Comparison of ENCODE assay signal across 8 mouse cellular contexts in genomic region chr8:13740323-13740770, GRCm38 (mm10). TPM values are rescaled to one million over a fixed set of nuclear protein-coding genes. Genes with fewer than 3 reads are reported as not detected.
DNase-seq lines count a peak whose midpoint lies in the region; ATAC-seq and TF ChIP-seq lines count a peak whose summit lies in the region.

No protein-coding gene starts in this region.

- no peak overlapping the region for H3K4me3 ChIP-seq in limb, embryonic 12.5 days (replicated peaks)
- no peak overlapping the region for H3K4me3 ChIP-seq in limb, embryonic 10.5 days
- H3K4me3 ChIP-seq in heart, embryonic 15.5 days: no peak overlapping the region
- no peak overlapping the region for H3K4me3 ChIP-seq in forebrain, postnatal 0 days (ENCODE audit: low read depth, low read length)

- H3K27ac ChIP-seq in limb, embryonic 12.5 days: 0 out of 2 replicates have a peak overlapping the region, but pooled peaks have one; percentile 50
- H3K27ac ChIP-seq in limb, embryonic 10.5 days: no peak overlapping the region
- H3K27ac ChIP-seq in heart, embryonic 15.5 days: peak overlapping the region; percentile 82
- H3K27ac ChIP-seq in forebrain, postnatal 0 days (ENCODE audit: low read depth, low read length): no peak overlapping the region

- no peaks in the 10 kb centered on the region for H3K27me3 ChIP-seq in limb, embryonic 12.5 days
- no peaks in the 10 kb centered on the region for H3K27me3 ChIP-seq in limb, embryonic 10.5 days (ENCODE audit: low read depth, poor library complexity, severe bottlenecking)
- no peaks in the 10 kb centered on the region for H3K27me3 ChIP-seq in heart, embryonic 15.5 days
- no peaks in the 10 kb centered on the region for H3K27me3 ChIP-seq in forebrain, postnatal 0 days (ENCODE audit: insufficient read depth, low read length)

- no peak for TF ChIP-seq CTCF in forebrain, postnatal 0 days (IDR thresholded peaks at IDR 0.05; ENCODE audit: low read depth)

- H3K9ac ChIP-seq in limb, embryonic 12.5 days (replicated peaks): no peak overlapping the region
- no peak overlapping the region for H3K9ac ChIP-seq in heart, embryonic 15.5 days
- no peak overlapping the region for H3K9ac ChIP-seq in forebrain, postnatal 0 days

- intact Hi-C loops in left cerebral cortex, postnatal 10 days (cut with DNase I): no loop called here

- WGBS in limb, embryonic 12.5 days: 44% methylated on average over 6 of the region's 6 CpGs
- WGBS in limb, embryonic 10.5 days: 61% methylated on average over 6 of the region's 6 CpGs
- WGBS in heart, embryonic 15.5 days: 23% methylated on average over 6 of the region's 6 CpGs
- WGBS in forebrain, postnatal 0 days: 45% methylated on average over 6 of the region's 6 CpGs

- ATAC-seq in limb, embryonic 12.5 days (ENCODE audit: insufficient number of reproducible peaks, insufficient read depth, low FRiP score, low TSS enrichment, low read depth): no peak
- peak; percentile 88 for ATAC-seq in common myeloid progenitor, adult 5-6 weeks (replicated peaks; ENCODE audit: low read depth, poor library complexity, severe bottlenecking)
- peak; percentile 81 for ATAC-seq in heart, embryonic 15.5 days (replicated peaks; ENCODE audit: insufficient number of reproducible peaks, insufficient read depth, low FRiP score, low read depth)
- ATAC-seq in megakaryocyte-erythroid progenitor cell, adult 5-6 weeks (replicated peaks; ENCODE audit: low FRiP score, low TSS enrichment, poor library complexity, severe bottlenecking): peak; percentile 65
- ATAC-seq in forebrain, postnatal 0 days: no peak

- no peak for DNase-seq in limb, embryonic 10.5 days (ENCODE audit: low spot score)
- DNase-seq in left cerebral cortex, postnatal 10 days (ENCODE audit: extremely low spot score in 1 of 2, low spot score in 2 of 2): peak; percentile 7 to 52
- DNase-seq in forebrain, postnatal 0 days: no peak
- no peak for DNase-seq in Muller cell, postnatal 12 days (ENCODE audit: inconsistent ontology term)

- no peaks in the 10 kb centered on the region for H3K36me3 ChIP-seq in limb, embryonic 12.5 days
- no peaks in the 10 kb centered on the region for H3K36me3 ChIP-seq in limb, embryonic 10.5 days
- H3K36me3 ChIP-seq in heart, embryonic 15.5 days: no peaks in the 10 kb centered on the region
- H3K36me3 ChIP-seq in forebrain, postnatal 0 days (ENCODE audit: insufficient read depth): no peaks in the 10 kb centered on the region

- H3K9me3 ChIP-seq in limb, embryonic 12.5 days: no peaks in the 10 kb centered on the region
- H3K9me3 ChIP-seq in limb, embryonic 10.5 days (replicated peaks): no peaks in the 10 kb centered on the region
- no peaks in the 10 kb centered on the region for H3K9me3 ChIP-seq in heart, embryonic 15.5 days (replicated peaks)
- no peaks in the 10 kb centered on the region for H3K9me3 ChIP-seq in forebrain, postnatal 0 days (ENCODE audit: low read length)

- H3K4me2 ChIP-seq in limb, embryonic 12.5 days: no peak overlapping the region
- peak overlapping the region; percentile 36 for H3K4me2 ChIP-seq in heart, embryonic 15.5 days
- H3K4me2 ChIP-seq in forebrain, postnatal 0 days (ENCODE audit: low read depth): no peak overlapping the region

- no peaks in the 10 kb centered on the region for H3K4me1 ChIP-seq in limb, embryonic 12.5 days (replicated peaks)
- H3K4me1 ChIP-seq in limb, embryonic 10.5 days: peaks cover 6% of the 10 kb centered on the region
- 0 out of 2 replicates have a peak, but pooled peaks cover 3% of the 10 kb centered on the region for H3K4me1 ChIP-seq in heart, embryonic 15.5 days (replicated peaks)
- H3K4me1 ChIP-seq in forebrain, postnatal 0 days (ENCODE audit: insufficient read depth): no peaks in the 10 kb centered on the region

RNA-seq across cellular contexts. Expression of gene Cdc16, which starts 17.1 kb away (rescaled TPM):
- polyA plus RNA-seq in limb, embryonic 12.5 days (2016; fragmentation: Nextera tagmentation; extraction: Ambion mirVana): 238 and 243 TPM in 2 replicates
- 210 and 233 TPM in 2 replicates for polyA plus RNA-seq in limb, embryonic 10.5 days (2016; fragmentation: Nextera tagmentation; extraction: Ambion mirVana)
- 54.1 and 60.0 TPM in 2 replicates for total RNA-seq in common myeloid progenitor, adult 5-6 weeks (2017)
- polyA plus RNA-seq in heart, embryonic 15.5 days (2015; fragmentation: Nextera tagmentation; extraction: Ambion mirVana): 93.4 and 111 TPM in 2 replicates
- 10 to 100 TPM; 60.7 to 67.1 TPM for total RNA-seq in left cerebral cortex, postnatal 10 days (2021)
- 48.8 and 72.3 TPM in 2 replicates for total RNA-seq in megakaryocyte-erythroid progenitor cell, adult 5-6 weeks (2014; fragmentation: Nextera tagmentation)
- total RNA-seq in megakaryocyte-erythroid progenitor cell, adult 5-6 weeks (2017): 52.0 and 55.6 TPM in 2 replicates
- total RNA-seq in forebrain, postnatal 0 days (2014; rRNA removed): 130 and 136 TPM in 2 replicates
- polyA plus RNA-seq in forebrain, postnatal 0 days (2015; fragmentation: Nextera tagmentation; extraction: Ambion mirVana): 108 and 118 TPM in 2 replicates

RNA-seq across cellular contexts. Expression of gene Cfap97d2, which starts 34.7 kb away (rescaled TPM):
- polyA plus RNA-seq in limb, embryonic 12.5 days (2016; fragmentation: Nextera tagmentation; extraction: Ambion mirVana): 0.06 and 0.14 TPM in 2 replicates
- not detected in 2 replicates for polyA plus RNA-seq in limb, embryonic 10.5 days (2016; fragmentation: Nextera tagmentation; extraction: Ambion mirVana)
- not detected in 2 replicates for total RNA-seq in common myeloid progenitor, adult 5-6 weeks (2017)
- not detected in 2 replicates for polyA plus RNA-seq in heart, embryonic 15.5 days (2015; fragmentation: Nextera tagmentation; extraction: Ambion mirVana)
- 1 to 10 TPM in 1 of 2 experiments, under 1 TPM in 1; 0.75 to 1.5 TPM for total RNA-seq in left cerebral cortex, postnatal 10 days (2021)
- not detected in 2 replicates for total RNA-seq in megakaryocyte-erythroid progenitor cell, adult 5-6 weeks (2014; fragmentation: Nextera tagmentation)
- not detected in 2 replicates for total RNA-seq in megakaryocyte-erythroid progenitor cell, adult 5-6 weeks (2017)
- 0.77 and 1.6 TPM in 2 replicates for total RNA-seq in forebrain, postnatal 0 days (2014; rRNA removed)
- polyA plus RNA-seq in forebrain, postnatal 0 days (2015; fragmentation: Nextera tagmentation; extraction: Ambion mirVana): 0.73 and 1.7 TPM in 2 replicates

RNA-seq across cellular contexts. Expression of gene Upf3a, which starts 45.1 kb away (rescaled TPM):
- polyA plus RNA-seq in limb, embryonic 12.5 days (2016; fragmentation: Nextera tagmentation; extraction: Ambion mirVana): 41.9 and 45.2 TPM in 2 replicates
- 36.8 and 41.1 TPM in 2 replicates for polyA plus RNA-seq in limb, embryonic 10.5 days (2016; fragmentation: Nextera tagmentation; extraction: Ambion mirVana)
- total RNA-seq in common myeloid progenitor, adult 5-6 weeks (2017): 24.5 and 31.8 TPM in 2 replicates
- 23.9 and 27.4 TPM in 2 replicates for polyA plus RNA-seq in heart, embryonic 15.5 days (2015; fragmentation: Nextera tagmentation; extraction: Ambion mirVana)
- total RNA-seq in left cerebral cortex, postnatal 10 days (2021): 10 to 100 TPM; 35.5 to 38.4 TPM
- total RNA-seq in megakaryocyte-erythroid progenitor cell, adult 5-6 weeks (2014; fragmentation: Nextera tagmentation): 19.9 and 29.4 TPM in 2 replicates
- total RNA-seq in megakaryocyte-erythroid progenitor cell, adult 5-6 weeks (2017): 32.6 and 33.0 TPM in 2 replicates
- 21.2 and 25.2 TPM in 2 replicates for total RNA-seq in forebrain, postnatal 0 days (2014; rRNA removed)
- 38.2 and 44.3 TPM in 2 replicates for polyA plus RNA-seq in forebrain, postnatal 0 days (2015; fragmentation: Nextera tagmentation; extraction: Ambion mirVana)

Comparison
In these comparisons a context has a peak if more than half of its experiments do, and no peak if none do; other contexts are left out.
1. H3K27ac ChIP-seq: peak in limb, embryonic 12.5 days (single experiment) and heart, embryonic 15.5 days (single experiment); none in limb, embryonic 10.5 days (single experiment) and forebrain, postnatal 0 days (single experiment).
2. ATAC-seq: peak in common myeloid progenitor, adult 5-6 weeks (single experiment), heart, embryonic 15.5 days (single experiment) and megakaryocyte-erythroid progenitor cell, adult 5-6 weeks (single experiment); none in limb, embryonic 12.5 days (single experiment) and forebrain, postnatal 0 days (single experiment).
3. DNase-seq: peak in left cerebral cortex, postnatal 10 days (2 of 2); none in limb, embryonic 10.5 days (single experiment), forebrain, postnatal 0 days (single experiment) and Muller cell, postnatal 12 days (single experiment).